Mouse (Mus musculus): ENCODE measurements at regions not wholly inside any gene's neighbourhood (a gene's known extent, or its start where the extent isn't known, plus 50 kb on each side); places are given as distances from the start of the nearest gene placed in this dataset.

GRCm38 (mm10) chr11:18102841-18103240, 149.2 kb upstream of the Etaa1 start:
- 92% methylated on average over 3 of the region's 3 CpGs for WGBS
- TF ChIP-seq POLR2A (IDR thresholded peaks at IDR 0.05; ENCODE audit: borderline replicate concordance, extremely low read depth, insufficient read depth, insufficient read length): no peak
- ATAC-seq (ENCODE audit: low FRiP score, low read depth) (no peak), DNase-seq (ENCODE audit: low spot score) (no peak)
- Histone ChIP-seq H3K4me3 (replicated peaks; ENCODE audit: low read length) (no peak overlapping the region), H3K27me3 (ENCODE audit: control insufficient read depth, insufficient read depth, low read length) (no peaks in the 10 kb centered on the region), H3K27ac (replicated peaks; ENCODE audit: low read depth, low read length) (no peak overlapping the region), H3K4me2 (replicated peaks; ENCODE audit: low read depth, low read length, severe bottlenecking) (no peak overlapping the region), H3K36me3 (ENCODE audit: control insufficient read depth, insufficient read depth, low read length) (no peaks in the 10 kb centered on the region), H3K4me1 (ENCODE audit: control insufficient read depth, insufficient read depth, low read length) (no peaks in the 10 kb centered on the region), H3K9me3 (ENCODE audit: control insufficient read depth, low read length) (no peaks in the 10 kb centered on the region), H3K9ac (ENCODE audit: low read depth, low read length, severe bottlenecking) (no peak overlapping the region)

DNA sequence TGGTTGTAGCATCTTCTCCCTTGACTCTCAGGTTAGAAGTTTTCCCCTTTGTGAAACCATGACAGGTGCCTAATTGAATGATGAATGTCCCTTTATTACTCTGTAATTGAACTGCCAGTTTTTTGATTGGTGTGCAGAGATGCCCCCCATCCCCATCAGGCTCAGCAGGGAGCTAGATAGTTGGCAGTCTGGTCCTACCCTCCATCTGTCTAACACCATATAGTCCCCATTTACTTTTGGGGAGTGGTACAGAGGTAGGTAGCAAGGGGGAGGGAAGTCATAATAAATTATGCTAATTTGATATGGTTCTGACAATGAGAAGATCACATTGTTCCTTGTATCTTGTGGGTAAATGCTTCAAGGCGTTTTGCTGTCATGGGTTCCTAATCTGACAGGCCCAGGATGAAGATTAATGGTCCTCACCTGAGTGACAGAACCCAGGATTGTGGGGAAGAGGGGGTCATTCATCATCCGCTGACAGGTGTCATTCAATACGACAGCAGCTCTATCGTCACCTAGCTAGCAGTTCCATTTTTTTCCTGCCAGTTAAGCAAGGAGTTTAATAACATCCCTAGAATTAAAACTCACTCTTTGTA, 122.3 kb upstream of the Etaa1 start:
- Histone ChIP-seq H3K4me3 (replicated peaks; ENCODE audit: low read length) (no peak overlapping the region), H3K36me3 (ENCODE audit: control insufficient read depth, insufficient read depth, low read length) (no peaks in the 10 kb centered on the region), H3K9me3 (ENCODE audit: control insufficient read depth, low read length) (no peaks in the 10 kb centered on the region), H3K9ac (ENCODE audit: low read depth, low read length, severe bottlenecking) (no peak overlapping the region), H3K4me1 (ENCODE audit: control insufficient read depth, insufficient read depth, low read length) (no peaks in the 10 kb centered on the region), H3K4me2 (replicated peaks; ENCODE audit: low read depth, low read length, severe bottlenecking) (no peak overlapping the region), H3K27me3 (ENCODE audit: control insufficient read depth, insufficient read depth, low read length) (no peaks in the 10 kb centered on the region), H3K27ac (replicated peaks; ENCODE audit: low read depth, low read length) (no peak overlapping the region)
- 60% methylated on average over 4 of the region's 4 CpGs for WGBS
- DNase-seq (ENCODE audit: low spot score) (no peak), ATAC-seq (ENCODE audit: low FRiP score, low read depth) (no peak)
- TF ChIP-seq POLR2A (IDR thresholded peaks at IDR 0.05; ENCODE audit: borderline replicate concordance, extremely low read depth, insufficient read depth, insufficient read length): no peak

GRCm38 (mm10) chr11:18070586-18071306, 117.1 kb upstream of the Etaa1 start:
- ATAC-seq (ENCODE audit: low FRiP score, low read depth) (no peak), DNase-seq (ENCODE audit: low spot score) (no peak)

GRCm38 (mm10) chr11:18070032-18070374, 116.3 kb upstream of the Etaa1 start:
- WGBS: 77% methylated on average over 8 of the region's 8 CpGs
- H3K36me3 ChIP-seq (ENCODE audit: control insufficient read depth, insufficient read depth, low read length): no peaks in the 10 kb centered on the region
- no peaks in the 10 kb centered on the region for H3K27me3 ChIP-seq (ENCODE audit: control insufficient read depth, insufficient read depth, low read length)
- H3K9me3 ChIP-seq (ENCODE audit: control insufficient read depth, low read length): no peaks in the 10 kb centered on the region
- H3K27ac ChIP-seq (replicated peaks; ENCODE audit: low read depth, low read length): no peak overlapping the region
- H3K4me2 ChIP-seq (replicated peaks; ENCODE audit: low read depth, low read length, severe bottlenecking): no peak overlapping the region
- H3K4me1 ChIP-seq (ENCODE audit: control insufficient read depth, insufficient read depth, low read length): no peaks in the 10 kb centered on the region
- H3K4me3 ChIP-seq (replicated peaks; ENCODE audit: low read length): no peak overlapping the region
- no peak for DNase-seq (ENCODE audit: low spot score)
- TF ChIP-seq POLR2A (IDR thresholded peaks at IDR 0.05; ENCODE audit: borderline replicate concordance, extremely low read depth, insufficient read depth, insufficient read length): no peak
- ATAC-seq (ENCODE audit: low FRiP score, low read depth): no peak
- no peak overlapping the region for H3K9ac ChIP-seq (ENCODE audit: low read depth, low read length, severe bottlenecking)

More at GRCm38 (mm10) chr11:18070586-18071306, 117.1 kb upstream of the Etaa1 start:
- H3K4me3 ChIP-seq (replicated peaks; ENCODE audit: low read length): no peak overlapping the region
- H3K27ac ChIP-seq (replicated peaks; ENCODE audit: low read depth, low read length): no peak overlapping the region
- 73% methylated on average over 4 of the region's 4 CpGs for WGBS
- no peak for TF ChIP-seq POLR2A (IDR thresholded peaks at IDR 0.05; ENCODE audit: borderline replicate concordance, extremely low read depth, insufficient read depth, insufficient read length)
- H3K4me2 ChIP-seq (replicated peaks; ENCODE audit: low read depth, low read length, severe bottlenecking): no peak overlapping the region
- no peaks in the 10 kb centered on the region for H3K4me1 ChIP-seq (ENCODE audit: control insufficient read depth, insufficient read depth, low read length)
- no peak overlapping the region for H3K9ac ChIP-seq (ENCODE audit: low read depth, low read length, severe bottlenecking)
- no peaks in the 10 kb centered on the region for H3K36me3 ChIP-seq (ENCODE audit: control insufficient read depth, insufficient read depth, low read length)
- no peaks in the 10 kb centered on the region for H3K9me3 ChIP-seq (ENCODE audit: control insufficient read depth, low read length)
- H3K27me3 ChIP-seq (ENCODE audit: control insufficient read depth, insufficient read depth, low read length): no peaks in the 10 kb centered on the region

- WGBS: 49% methylated on average over 7 of the region's 7 CpGs
- no peak for TF ChIP-seq POLR2A (IDR thresholded peaks at IDR 0.05; ENCODE audit: borderline replicate concordance, extremely low read depth, insufficient read depth, insufficient read length)
- Histone ChIP-seq H3K4me3 (replicated peaks; ENCODE audit: low read length) (no peak overlapping the region), H3K4me2 (replicated peaks; ENCODE audit: low read depth, low read length, severe bottlenecking) (no peak overlapping the region), H3K27ac (replicated peaks; ENCODE audit: low read depth, low read length) (no peak overlapping the region), H3K27me3 (ENCODE audit: control insufficient read depth, insufficient read depth, low read length) (no peaks in the 10 kb centered on the region), H3K9me3 (ENCODE audit: control insufficient read depth, low read length) (no peaks in the 10 kb centered on the region), H3K36me3 (ENCODE audit: control insufficient read depth, insufficient read depth, low read length) (no peaks in the 10 kb centered on the region), H3K4me1 (ENCODE audit: control insufficient read depth, insufficient read depth, low read length) (no peaks in the 10 kb centered on the region), H3K9ac (ENCODE audit: low read depth, low read length, severe bottlenecking) (no peak overlapping the region)
- ATAC-seq (ENCODE audit: low FRiP score, low read depth): no peak
- DNase-seq (ENCODE audit: low spot score): no peak
Measured at GRCm38 (mm10) chr11:18069348-18070031, 115.8 kb upstream of the Etaa1 start.

Data from limb, embryonic 14.5 days (tissue).